27 mouse cellular contexts compared by ENCODE assay signal in genomic region chr7:113279246-113279645, GRCm38 (mm10).
"Had no signal": no experiment of that assay in that cellular context is flagged by ENCODE, and none has a peak within 500 bp of the region (broad histone marks: within the 10 kb centered on the region; RNA-seq: fewer than 3 reads in every experiment).

No protein-coding gene starts in this region.

- H3K9me3 ChIP-seq: embryonic facial prominence, embryonic 10.5 days; embryonic facial prominence, embryonic 12.5 days; embryonic facial prominence, embryonic 13.5 days; embryonic facial prominence, embryonic 15.5 days; forebrain, embryonic 10.5 days; forebrain, embryonic 12.5 days; forebrain, embryonic 13.5 days; forebrain, embryonic 15.5 days; heart, embryonic 10.5 days had no signal

- H3K27ac ChIP-seq: embryonic facial prominence, embryonic 10.5 days; embryonic facial prominence, embryonic 12.5 days; embryonic facial prominence, embryonic 13.5 days; embryonic facial prominence, embryonic 15.5 days; forebrain, embryonic 10.5 days; forebrain, embryonic 12.5 days; forebrain, embryonic 13.5 days; forebrain, embryonic 15.5 days; gastrocnemius, adult 2 months; heart, adult 2 months; heart, embryonic 10.5 days had no signal

- H3K4me2 ChIP-seq: embryonic facial prominence, embryonic 12.5 days; embryonic facial prominence, embryonic 13.5 days; embryonic facial prominence, embryonic 15.5 days; forebrain, embryonic 12.5 days; forebrain, embryonic 13.5 days; forebrain, embryonic 15.5 days had no signal

- ATAC-seq: forebrain, embryonic 13.5 days; forebrain, embryonic 14.5 days; forebrain, embryonic 15.5 days; forebrain, embryonic 16.5 days; forebrain, postnatal 0 days had no signal

- H3K4me1 ChIP-seq: forebrain, embryonic 12.5 days; forebrain, embryonic 13.5 days; forebrain, embryonic 15.5 days; heart, embryonic 10.5 days had no signal

- H3K27me3 ChIP-seq: embryonic facial prominence, embryonic 12.5 days; embryonic facial prominence, embryonic 13.5 days; embryonic facial prominence, embryonic 15.5 days; forebrain, embryonic 12.5 days; forebrain, embryonic 13.5 days; forebrain, embryonic 15.5 days had no signal

- H3K4me3 ChIP-seq: embryonic facial prominence, embryonic 10.5 days; embryonic facial prominence, embryonic 12.5 days; embryonic facial prominence, embryonic 13.5 days; embryonic facial prominence, embryonic 15.5 days; erythroblast, embryonic 14.5 days; forebrain, embryonic 10.5 days; forebrain, embryonic 12.5 days; forebrain, embryonic 13.5 days; forebrain, embryonic 15.5 days; gastrocnemius, adult 2 months; heart, adult 2 months; heart, embryonic 10.5 days had no signal

- H3K36me3 ChIP-seq: embryonic facial prominence, embryonic 10.5 days; forebrain, embryonic 10.5 days had no signal

- DNase-seq: cerebellum, adult 9-11 months; cerebellum, postnatal 10 days; cerebellum, postnatal 14 days; cerebellum, postnatal 25 days; cerebellum, postnatal 36 days; embryo, embryonic 11 days; forebrain, postnatal 0 days; gastrocnemius, adult 2 months; gastrocnemius, postnatal 10 days; gastrocnemius, postnatal 14 days; gastrocnemius, postnatal 25 days; gastrocnemius, postnatal 36 days; heart, adult 11 months; heart, adult 18-20 months; heart, adult 2 months had no signal

- H3K9ac ChIP-seq: embryonic facial prominence, embryonic 12.5 days; embryonic facial prominence, embryonic 13.5 days; embryonic facial prominence, embryonic 15.5 days; forebrain, embryonic 12.5 days; forebrain, embryonic 13.5 days; forebrain, embryonic 15.5 days; forebrain, postnatal 0 days had no signal
